19 mouse cellular contexts compared by ENCODE assay signal in genomic region chr16:33307761-33308160, GRCm38 (mm10). TPM values are rescaled to one million over a fixed set of nuclear protein-coding genes. Genes with fewer than 3 reads are reported as not detected.
A peak's percentile ranks its signal among the peaks of the same experiment; 100 is the strongest.
DNase-seq lines count a peak whose midpoint lies in the region; ATAC-seq and TF ChIP-seq lines count a peak whose summit lies in the region.
"Had no signal": no experiment of that assay in that cellular context is flagged by ENCODE, and none has a peak within 500 bp of the region (broad histone marks: within the 10 kb centered on the region; RNA-seq: fewer than 3 reads in every experiment).

No protein-coding gene starts in this region.

- 73% methylated on average over 7 of the region's 7 CpGs for WGBS in forebrain, embryonic 14.5 days
- WGBS in forebrain, embryonic 16.5 days: 68% methylated on average over 7 of the region's 7 CpGs
- WGBS in midbrain, embryonic 10.5 days: 89% methylated on average over 7 of the region's 7 CpGs
- 76% methylated on average over 7 of the region's 7 CpGs for WGBS in midbrain, embryonic 15.5 days
- WGBS in lung, postnatal 0 days: 56% methylated on average over 7 of the region's 7 CpGs

- no peak for TF ChIP-seq EP300 in lung, postnatal 0 days (IDR thresholded peaks at IDR 0.05)

- H3K36me3 ChIP-seq in forebrain, embryonic 14.5 days (ENCODE audit: control insufficient read depth, insufficient read depth, low read length): peaks cover 14% of the 10 kb centered on the region; the same call in 1 of the 2 replicates
- no peaks in the 10 kb centered on the region for H3K36me3 ChIP-seq in forebrain, embryonic 16.5 days (ENCODE audit: control insufficient read depth, insufficient read depth)
- H3K36me3 ChIP-seq in midbrain, embryonic 10.5 days: peaks cover 11% of the 10 kb centered on the region
- 0 out of 2 replicates have a peak, but pooled peaks cover 8% of the 10 kb centered on the region for H3K36me3 ChIP-seq in midbrain, embryonic 15.5 days (replicated peaks)
- H3K36me3 ChIP-seq in lung, postnatal 0 days (ENCODE audit: insufficient read depth, low read length): peaks cover 6% of the 10 kb centered on the region; the same call in 1 of the 2 replicates
- H3K36me3 ChIP-seq: liver, embryonic 13.5 days had no signal

- peak; percentile 18; the same call in 1 of the 2 replicates for ATAC-seq in forebrain, embryonic 14.5 days
- ATAC-seq in forebrain, embryonic 16.5 days: no peak
- ATAC-seq in midbrain, embryonic 15.5 days (replicated peaks): no peak
- peak; percentile 55 for ATAC-seq in lung, postnatal 0 days
- no peak for ATAC-seq in megakaryocyte progenitor cell, adult 5-6 weeks (replicated peaks; ENCODE audit: poor library complexity)

- no peak overlapping the region for H3K4me3 ChIP-seq in forebrain, embryonic 14.5 days (ENCODE audit: low read depth, low read length)
- no peak overlapping the region for H3K4me3 ChIP-seq in forebrain, embryonic 16.5 days (replicated peaks; ENCODE audit: low read length)
- H3K4me3 ChIP-seq in midbrain, embryonic 10.5 days: no peak overlapping the region
- H3K4me3 ChIP-seq in midbrain, embryonic 15.5 days: no peak overlapping the region
- no peak overlapping the region for H3K4me3 ChIP-seq in lung, postnatal 0 days (ENCODE audit: low read depth, low read length)
- H3K4me3 ChIP-seq: embryonic facial prominence, embryonic 12.5 days; hindbrain, embryonic 15.5 days; left cerebral cortex, adult 2 months; liver, embryonic 13.5 days; myocyte had no signal

- no peak overlapping the region for H3K9ac ChIP-seq in forebrain, embryonic 14.5 days (ENCODE audit: low read length)
- H3K9ac ChIP-seq in forebrain, embryonic 16.5 days (replicated peaks; ENCODE audit: low read depth, low read length): no peak overlapping the region
- no peak overlapping the region for H3K9ac ChIP-seq in midbrain, embryonic 15.5 days
- H3K9ac ChIP-seq in lung, postnatal 0 days (replicated peaks; ENCODE audit: low read depth): no peak overlapping the region
- H3K9ac ChIP-seq: embryonic facial prominence, embryonic 12.5 days; hindbrain, embryonic 15.5 days; liver, embryonic 13.5 days had no signal

- H3K4me1 ChIP-seq in forebrain, embryonic 14.5 days (ENCODE audit: control insufficient read depth, insufficient read depth, low read length): no peaks in the 10 kb centered on the region
- H3K4me1 ChIP-seq in forebrain, embryonic 16.5 days (replicated peaks; ENCODE audit: control insufficient read depth, insufficient read depth, low read length): no peaks in the 10 kb centered on the region
- H3K4me1 ChIP-seq in midbrain, embryonic 10.5 days: 0 out of 2 replicates have a peak, but pooled peaks cover 5% of the 10 kb centered on the region
- H3K4me1 ChIP-seq in midbrain, embryonic 15.5 days: no peaks in the 10 kb centered on the region
- H3K4me1 ChIP-seq in lung, postnatal 0 days (ENCODE audit: insufficient read depth, low read depth, low read length): no peaks in the 10 kb centered on the region
- H3K4me1 ChIP-seq: embryonic facial prominence, embryonic 12.5 days; liver, embryonic 13.5 days had no signal

- DNase-seq in forebrain, embryonic 14.5 days (ENCODE audit: low spot score): peak; percentile 25
- DNase-seq in midbrain, embryonic 10.5 days (ENCODE audit: low spot score): no peak
- peak; percentile 63 for DNase-seq in kidney, adult 9 months
- DNase-seq in lung, postnatal 0 days (ENCODE audit: low spot score): peak; percentile 35
- DNase-seq in adrenal gland, postnatal 10 days: no peak
- DNase-seq: adrenal gland, postnatal 36 days; cerebellum, adult 2 months; heart, adult 18-20 months; liver, embryonic 13.5 days; thymus, postnatal 25 days had no signal

- 0 out of 2 replicates have a peak overlapping the region, but pooled peaks have one; percentile 11 for H3K27ac ChIP-seq in forebrain, embryonic 14.5 days (ENCODE audit: low read depth, low read length)
- H3K27ac ChIP-seq in forebrain, embryonic 16.5 days (ENCODE audit: low read length): no peak overlapping the region
- H3K27ac ChIP-seq in midbrain, embryonic 10.5 days (replicated peaks): peak overlapping the region; percentile 23; the same call in 1 of the 2 replicates
- H3K27ac ChIP-seq in midbrain, embryonic 15.5 days: no peak overlapping the region
- no peak overlapping the region for H3K27ac ChIP-seq in lung, postnatal 0 days (ENCODE audit: low read length)
- H3K27ac ChIP-seq: embryonic facial prominence, embryonic 12.5 days; hindbrain, embryonic 15.5 days; left cerebral cortex, adult 2 months; liver, embryonic 13.5 days; stomach, postnatal 0 days had no signal

- H3K27me3 ChIP-seq in forebrain, embryonic 14.5 days (replicated peaks; ENCODE audit: control insufficient read depth, insufficient read depth, low read length): no peaks in the 10 kb centered on the region
- H3K27me3 ChIP-seq in forebrain, embryonic 16.5 days (replicated peaks; ENCODE audit: control insufficient read depth, insufficient read depth, low read length): no peaks in the 10 kb centered on the region
- H3K27me3 ChIP-seq in midbrain, embryonic 10.5 days (ENCODE audit: low read depth, poor library complexity, severe bottlenecking): no peaks in the 10 kb centered on the region
- no peaks in the 10 kb centered on the region for H3K27me3 ChIP-seq in midbrain, embryonic 15.5 days (replicated peaks)
- H3K27me3 ChIP-seq in lung, postnatal 0 days (replicated peaks; ENCODE audit: insufficient read depth, low read length): no peaks in the 10 kb centered on the region
- H3K27me3 ChIP-seq: embryonic facial prominence, embryonic 12.5 days; hindbrain, embryonic 15.5 days; liver, embryonic 13.5 days had no signal

- H3K4me2 ChIP-seq in forebrain, embryonic 14.5 days (ENCODE audit: low read length): no peak overlapping the region
- H3K4me2 ChIP-seq in forebrain, embryonic 16.5 days (ENCODE audit: low read length): no peak overlapping the region
- no peak overlapping the region for H3K4me2 ChIP-seq in midbrain, embryonic 15.5 days
- H3K4me2 ChIP-seq in lung, postnatal 0 days (replicated peaks; ENCODE audit: low read depth, low read length): no peak overlapping the region
- H3K4me2 ChIP-seq: embryonic facial prominence, embryonic 12.5 days; hindbrain, embryonic 15.5 days; liver, embryonic 13.5 days had no signal

- no peaks in the 10 kb centered on the region for H3K9me3 ChIP-seq in forebrain, embryonic 14.5 days (replicated peaks; ENCODE audit: control insufficient read depth, low read length)
- no peaks in the 10 kb centered on the region for H3K9me3 ChIP-seq in forebrain, embryonic 16.5 days (ENCODE audit: control insufficient read depth, low read length)
- H3K9me3 ChIP-seq in midbrain, embryonic 10.5 days (replicated peaks): no peaks in the 10 kb centered on the region
- no peaks in the 10 kb centered on the region for H3K9me3 ChIP-seq in midbrain, embryonic 15.5 days
- no peaks in the 10 kb centered on the region for H3K9me3 ChIP-seq in lung, postnatal 0 days (ENCODE audit: low read length)
- H3K9me3 ChIP-seq: embryonic facial prominence, embryonic 12.5 days; G1E; hindbrain, embryonic 15.5 days; liver, embryonic 13.5 days had no signal

- no peak for TF ChIP-seq CTCF in lung, postnatal 0 days (IDR thresholded peaks at IDR 0.05)

RNA-seq across cellular contexts. Expression of gene Snx4, which starts 56.5 kb away (rescaled TPM):
- polyA plus RNA-seq in forebrain, embryonic 14.5 days (2014; fragmentation: Nextera tagmentation; extraction: Ambion mirVana): 84.1 and 87.5 TPM in 2 replicates
- 87.0 and 93.2 TPM in 2 replicates for polyA plus RNA-seq in forebrain, embryonic 16.5 days (2015; fragmentation: Nextera tagmentation; extraction: Ambion mirVana)
- polyA plus RNA-seq in midbrain, embryonic 10.5 days (2016; fragmentation: Nextera tagmentation; extraction: Ambion mirVana): 72.9 and 75.3 TPM in 2 replicates
- 82.5 and 85.3 TPM in 2 replicates for polyA plus RNA-seq in midbrain, embryonic 15.5 days (2015; fragmentation: Nextera tagmentation; extraction: Ambion mirVana)
- polyA plus RNA-seq in lung, postnatal 0 days (2015; fragmentation: Nextera tagmentation; extraction: Ambion mirVana): 121 and 135 TPM in 2 replicates
- 71.2 TPM in 2 replicates for total RNA-seq in megakaryocyte progenitor cell, adult 5-6 weeks (2015)
- total RNA-seq in megakaryocyte progenitor cell, adult 5-6 weeks (2017): 76.7 and 86.1 TPM in 2 replicates
- total RNA-seq in adrenal gland, postnatal 10 days (2021): 10 to 100 TPM; 50.2 to 53.0 TPM

Comparison
In these comparisons a context has a peak if more than half of its experiments do, and no peak if none do; other contexts are left out.
1. ATAC-seq: peak in forebrain, embryonic 14.5 days (single experiment) and lung, postnatal 0 days (single experiment); none in forebrain, embryonic 16.5 days (single experiment), midbrain, embryonic 15.5 days (single experiment) and megakaryocyte progenitor cell, adult 5-6 weeks (single experiment).
2. H3K27ac ChIP-seq: peak in forebrain, embryonic 14.5 days (single experiment) and midbrain, embryonic 10.5 days (single experiment); none in forebrain, embryonic 16.5 days (single experiment), midbrain, embryonic 15.5 days (single experiment) and lung, postnatal 0 days (single experiment).
3. DNase-seq: peak in forebrain, embryonic 14.5 days (single experiment), kidney, adult 9 months (single experiment) and lung, postnatal 0 days (single experiment); none in midbrain, embryonic 10.5 days (single experiment) and adrenal gland, postnatal 10 days (single experiment).